Mouse (Mus musculus) cortical plate, adult 2 months (tissue): Measurements from ENCODE around the gene Baiap2.

ENCODE experiments used
- CTCF ChIP-seq: fragments of 200-500 bp; IDR thresholded peaks from 2 replicates; pipeline ENCODE4 v1.5.1; 2011; ENCODE audit warnings: mild to moderate bottlenecking, control low read depth, low read length; ENCODE audit not compliant: insufficient read depth; ENCODE audit errors: extremely low read depth
- POLR2A ChIP-seq: fragments of 200-500 bp; IDR thresholded peaks from 2 replicates; pipeline ENCODE4 v1.6.1; 2011; ENCODE audit warnings: mild to moderate bottlenecking, low read length, control low read depth; ENCODE audit not compliant: insufficient read depth; ENCODE audit errors: extremely low read depth

GRCm38 (mm10) chr11:120011114-120011760 is 68.7 kb downstream of the Baiap2 start:
- no peak for TF ChIP-seq CTCF
- no peak for TF ChIP-seq POLR2A
